In the genomic region with DNA sequence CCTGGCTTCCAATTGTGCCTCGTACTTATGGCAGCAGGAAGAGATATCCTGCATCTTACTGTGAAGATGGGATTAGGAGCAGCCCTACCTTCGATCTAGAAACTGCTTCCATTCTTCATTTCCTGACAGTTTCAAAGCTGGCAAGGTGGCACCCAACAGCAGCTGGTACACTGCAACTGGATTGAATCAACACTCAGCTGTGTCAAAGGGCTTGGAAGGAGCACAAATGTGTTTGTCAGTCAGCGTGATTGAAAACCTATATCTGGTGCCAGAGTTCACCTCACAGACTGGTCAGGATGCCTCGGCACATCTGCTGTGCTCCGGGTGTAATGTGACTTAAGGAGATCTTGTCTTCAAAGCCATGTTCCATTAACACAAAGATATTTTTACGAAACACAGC, we compare ENCODE assay signal across 14 mouse cellular contexts.
"Had no signal": no experiment of that assay in that cellular context is flagged by ENCODE, and none has a peak within 500 bp of the region (broad histone marks: within the 10 kb centered on the region; RNA-seq: fewer than 3 reads in every experiment).

No protein-coding gene starts in this region.

- H3K9me3 ChIP-seq: midbrain, embryonic 10.5 days; midbrain, embryonic 13.5 days; midbrain, embryonic 15.5 days; neural tube, embryonic 12.5 days; stomach, embryonic 15.5 days had no signal

- H3K4me2 ChIP-seq: lung, embryonic 14.5 days; midbrain, embryonic 13.5 days; midbrain, embryonic 15.5 days; neural tube, embryonic 12.5 days; stomach, embryonic 15.5 days had no signal

- H3K4me3 ChIP-seq: midbrain, embryonic 10.5 days; midbrain, embryonic 13.5 days; midbrain, embryonic 15.5 days; neural tube, embryonic 12.5 days; stomach, embryonic 15.5 days had no signal

- H3K9ac ChIP-seq: lung, embryonic 14.5 days; midbrain, embryonic 13.5 days; midbrain, embryonic 15.5 days; neural tube, embryonic 12.5 days; stomach, embryonic 15.5 days had no signal

- H3K36me3 ChIP-seq: midbrain, embryonic 10.5 days; midbrain, embryonic 13.5 days; midbrain, embryonic 15.5 days; neural tube, embryonic 12.5 days; stomach, embryonic 15.5 days had no signal

- H3K4me1 ChIP-seq: midbrain, embryonic 13.5 days; neural tube, embryonic 12.5 days; stomach, embryonic 15.5 days had no signal

- H3K27ac ChIP-seq: midbrain, embryonic 10.5 days; midbrain, embryonic 13.5 days; midbrain, embryonic 15.5 days; neural tube, embryonic 12.5 days; stomach, embryonic 15.5 days; stomach, postnatal 0 days had no signal

- H3K27me3 ChIP-seq: midbrain, embryonic 13.5 days; midbrain, embryonic 15.5 days; neural tube, embryonic 12.5 days; stomach, embryonic 15.5 days had no signal

- ATAC-seq: midbrain, embryonic 13.5 days; midbrain, embryonic 15.5 days had no signal

- DNase-seq: lung, adult 18-20 months; lung, embryonic 14.5 days; lung, postnatal 10 days; lung, postnatal 4 days; right cerebral cortex, postnatal 14 days; thymus, adult 2 months; thymus, postnatal 14 days; thymus, postnatal 36 days had no signal
